Mouse (Mus musculus) heart, embryonic 16.5 days (tissue): ENCODE measurements at regions not wholly inside any gene's neighbourhood (a gene's known extent, or its start where the extent isn't known, plus 50 kb on each side); places are given as distances from the start of the nearest gene placed in this dataset.

Experiments
- ATAC-seq: fragments of 200-750 bp; cut with Nextera tagmentation; replicated peaks from 2 replicates; pipeline ENCODE4 v1.8.0; 2017; ENCODE audit warnings: moderate number of reproducible peaks; ENCODE audit not compliant: insufficient read depth, low FRiP score; ENCODE audit errors: extremely low read depth
- H3K27ac ChIP-seq: fragments of 300-500 bp; sonication (generic); 2 replicates; pipeline ENCODE4 v1.5.1; 2014; ENCODE audit warnings: mild to moderate bottlenecking, low read length, control low read depth, moderate library complexity
- H3K27me3 ChIP-seq: fragments of 300-500 bp; sonication (generic); 2 replicates; pipeline ENCODE4 v1.6.1; 2014; ENCODE audit warnings: low read length, mixed read lengths; ENCODE audit not compliant: control insufficient read depth, insufficient read depth
- H3K36me3 ChIP-seq: fragments of 300-500 bp; sonication (generic); 2 replicates; pipeline ENCODE4 v1.6.1; 2014; ENCODE audit not compliant: control insufficient read depth, insufficient read depth
- H3K4me1 ChIP-seq: fragments of 300-500 bp; sonication (generic); 2 replicates; pipeline ENCODE4 v1.6.1; 2014; ENCODE audit warnings: low read length, mixed read lengths; ENCODE audit not compliant: control insufficient read depth, insufficient read depth
- H3K4me2 ChIP-seq: fragments of 300-500 bp; sonication (generic); 2 replicates; pipeline ENCODE4 v1.6.1; 2014; ENCODE audit warnings: low read depth, mild to moderate bottlenecking, control low read depth, low read length
- H3K4me3 ChIP-seq: fragments of 300-500 bp; sonication (generic); 2 replicates; pipeline ENCODE4 v1.5.1; 2014; ENCODE audit warnings: mild to moderate bottlenecking, control low read depth, low read length
- H3K9ac ChIP-seq: fragments of 300-500 bp; sonication (generic); 2 replicates; pipeline ENCODE4 v1.6.1; 2014; ENCODE audit warnings: low read length, control low read depth
- H3K9me3 ChIP-seq: fragments of 300-500 bp; sonication (generic); replicated peaks from 2 replicates; pipeline ENCODE4 v1.6.1; 2016; ENCODE audit warnings: low read length; ENCODE audit not compliant: control insufficient read depth
- WGBS: fragments of 180-500 bp; shearing (Covaris S2); extraction: QIAGEN DNeasy Blood & Tissue Kit; methylation state at CpG from one replicate; pipeline ENCODE4 v1.1.7; 2014; 5-methylcytosine and 5-hydroxymethylcytosine counted together

- no peaks in the 10 kb centered on the region for H3K27me3 ChIP-seq
- ATAC-seq: no peak
- WGBS: 88% methylated on average over 2 of the region's 2 CpGs
- H3K9me3 ChIP-seq: no peaks in the 10 kb centered on the region
- H3K9ac ChIP-seq: no peak overlapping the region
- H3K27ac ChIP-seq: no peak overlapping the region
- peaks cover 19% of the 10 kb centered on the region for H3K4me1 ChIP-seq
- H3K36me3 ChIP-seq: no peaks in the 10 kb centered on the region
- H3K4me2 ChIP-seq: no peak overlapping the region
- no peak overlapping the region for H3K4me3 ChIP-seq
Observed at GRCm38 (mm10) chr6:54754810-54755209, 61.9 kb upstream of the Znrf2 start.

GRCm38 (mm10) chr6:54757511-54757911, 59.2 kb upstream of the Znrf2 start:
- H3K9me3 ChIP-seq: no peaks in the 10 kb centered on the region
- H3K4me2 ChIP-seq: no peak overlapping the region
- no peak for ATAC-seq
- no peaks in the 10 kb centered on the region for H3K36me3 ChIP-seq
- no peak overlapping the region for H3K27ac ChIP-seq
- H3K9ac ChIP-seq: no peak overlapping the region
- 72% methylated on average over 5 of the region's 5 CpGs for WGBS
- H3K4me3 ChIP-seq: no peak overlapping the region
- peaks cover 20% of the 10 kb centered on the region for H3K4me1 ChIP-seq
- H3K27me3 ChIP-seq: no peaks in the 10 kb centered on the region

GRCm38 (mm10) chr6:54758112-54758511, 58.6 kb upstream of the Znrf2 start:
- H3K9ac ChIP-seq: no peak overlapping the region
- H3K4me2 ChIP-seq: no peak overlapping the region; the same call in 1 of the 2 replicates
- no peak overlapping the region for H3K4me3 ChIP-seq
- peaks cover 20% of the 10 kb centered on the region for H3K4me1 ChIP-seq
- H3K9me3 ChIP-seq: no peaks in the 10 kb centered on the region
- H3K27ac ChIP-seq: no peak overlapping the region
- H3K27me3 ChIP-seq: no peaks in the 10 kb centered on the region
- no peak for ATAC-seq
- H3K36me3 ChIP-seq: no peaks in the 10 kb centered on the region
- 8% methylated on average over 2 of the region's 2 CpGs for WGBS

DNA sequence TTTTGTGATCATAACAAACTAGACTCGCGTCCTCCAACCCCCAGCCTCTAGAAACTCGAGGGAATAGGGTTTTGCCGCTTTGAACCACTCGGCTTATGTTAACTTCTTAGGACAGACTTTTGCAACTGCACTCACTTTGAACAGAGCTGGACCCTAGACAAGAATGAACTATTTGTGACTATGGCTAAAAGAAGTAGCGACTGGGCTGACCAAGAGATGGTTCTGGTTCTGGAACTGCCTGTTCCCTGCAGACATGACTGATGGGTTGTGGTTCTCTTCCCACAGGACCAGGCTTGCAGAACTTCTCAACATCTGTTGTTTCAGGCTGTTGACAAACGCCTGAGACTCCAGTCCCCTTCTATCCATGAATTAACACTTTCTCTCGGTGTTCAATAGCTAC, 57.5 kb upstream of the Znrf2 start:
- 59% methylated on average over 8 of the region's 8 CpGs for WGBS
- Histone ChIP-seq H3K36me3 (no peaks in the 10 kb centered on the region), H3K9me3 (no peaks in the 10 kb centered on the region), H3K27ac (no peak overlapping the region), H3K27me3 (no peaks in the 10 kb centered on the region), H3K4me3 (no peak overlapping the region), H3K4me2 (no peak overlapping the region), H3K9ac (0 out of 2 replicates have a peak overlapping the region, but pooled peaks have one; percentile 4), H3K4me1 (peaks cover 20% of the 10 kb centered on the region)
- ATAC-seq: no peak

DNA sequence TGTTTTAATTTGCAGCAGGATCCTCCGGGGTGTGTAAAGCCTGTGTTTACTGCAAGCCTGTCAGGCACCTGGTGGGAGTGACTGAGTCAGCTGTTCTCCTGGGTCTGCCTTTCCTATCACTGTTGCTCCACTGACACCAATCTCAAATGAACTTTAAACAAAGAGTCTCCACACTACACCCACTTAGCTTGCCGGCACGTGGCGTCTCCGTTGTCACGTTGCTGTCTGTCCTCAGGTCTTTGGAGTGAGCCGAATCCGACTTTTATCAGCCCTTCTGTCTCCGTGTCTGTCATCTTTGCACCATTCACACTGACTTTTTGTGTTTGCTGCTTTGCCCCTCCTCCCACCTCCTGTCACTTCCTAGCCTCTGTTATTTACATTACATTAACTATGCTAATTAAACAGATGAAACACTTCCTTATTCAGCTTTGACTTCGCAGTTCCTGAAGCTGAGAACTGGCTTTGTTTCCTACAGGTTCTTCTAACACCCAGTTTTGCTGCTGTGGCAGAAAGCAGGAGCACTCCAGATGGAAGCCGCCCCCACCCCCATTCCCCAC, 56.7 kb upstream of the Znrf2 start:
- Histone ChIP-seq H3K4me3 (peak overlapping the region; percentile 11), H3K9ac (no peak overlapping the region), H3K27me3 (no peaks in the 10 kb centered on the region), H3K4me2 (peak overlapping the region; percentile 56), H3K36me3 (no peaks in the 10 kb centered on the region), H3K9me3 (no peaks in the 10 kb centered on the region), H3K4me1 (peaks cover 20% of the 10 kb centered on the region), H3K27ac (no peak overlapping the region)
- ATAC-seq: peak; percentile 45; the same call in 1 of the 2 replicates
- WGBS: 3% methylated on average over 11 of the region's 11 CpGs

DNA sequence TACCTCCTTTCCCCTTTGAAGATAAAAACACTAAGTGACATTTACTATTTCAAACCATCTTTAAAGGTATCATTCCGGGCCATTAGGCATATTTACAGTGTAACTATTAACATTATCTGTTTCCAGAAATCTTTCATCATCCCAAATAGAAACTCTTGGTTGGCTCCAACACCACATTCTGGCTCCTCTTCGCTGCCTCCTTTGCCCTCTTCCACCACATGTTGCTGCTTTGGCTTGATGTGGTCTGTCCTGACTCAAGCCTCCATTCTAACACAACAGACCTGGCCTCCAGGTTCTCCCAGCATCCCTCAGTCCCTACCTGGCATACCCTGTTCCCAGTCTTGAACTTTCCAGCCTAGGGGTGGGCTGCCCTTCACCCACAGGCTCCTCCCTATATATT, 56.2 kb upstream of the Znrf2 start:
- Histone ChIP-seq H3K4me1 (peaks cover 20% of the 10 kb centered on the region), H3K27me3 (no peaks in the 10 kb centered on the region), H3K4me3 (no peak overlapping the region), H3K36me3 (no peaks in the 10 kb centered on the region), H3K9me3 (no peaks in the 10 kb centered on the region), H3K4me2 (no peak overlapping the region; the same call in 1 of the 2 replicates), H3K27ac (no peak overlapping the region), H3K9ac (no peak overlapping the region)
- no peak for ATAC-seq
- 44% methylated on average over 2 of the region's 2 CpGs for WGBS

- ATAC-seq: no peak
- Histone ChIP-seq H3K36me3 (no peaks in the 10 kb centered on the region), H3K4me1 (peaks cover 20% of the 10 kb centered on the region), H3K4me2 (no peak overlapping the region), H3K4me3 (no peak overlapping the region), H3K9me3 (no peaks in the 10 kb centered on the region), H3K9ac (no peak overlapping the region), H3K27me3 (no peaks in the 10 kb centered on the region), H3K27ac (no peak overlapping the region)
- WGBS: 51% methylated on average over 5 of the region's 5 CpGs
Observed at GRCm38 (mm10) chr6:54762021-54762420, 54.7 kb upstream of the Znrf2 start.

- H3K9ac ChIP-seq: no peak overlapping the region
- H3K9me3 ChIP-seq: no peaks in the 10 kb centered on the region
- H3K36me3 ChIP-seq: no peaks in the 10 kb centered on the region
- H3K4me1 ChIP-seq: peaks cover 20% of the 10 kb centered on the region
- H3K27ac ChIP-seq: no peak overlapping the region
- ATAC-seq: no peak; the same call in 1 of the 2 replicates
- H3K4me3 ChIP-seq: no peak overlapping the region
- 29% methylated on average over 5 of the region's 5 CpGs for WGBS
- H3K27me3 ChIP-seq: no peaks in the 10 kb centered on the region
- no peak overlapping the region for H3K4me2 ChIP-seq
Observed at GRCm38 (mm10) chr6:54762499-54762898, 54.2 kb upstream of the Znrf2 start.

- 88% methylated on average over 4 of the region's 4 CpGs for WGBS
Observed at GRCm38 (mm10) chr6:54763669-54764068, 53.0 kb upstream of the Znrf2 start.

More at GRCm38 (mm10) chr6:54763669-54764068, 53.0 kb upstream of the Znrf2 start:
- ATAC-seq: no peak
- peaks cover 11% of the 10 kb centered on the region for H3K4me1 ChIP-seq
- H3K27ac ChIP-seq: no peak overlapping the region
- H3K4me3 ChIP-seq: no peak overlapping the region
- no peaks in the 10 kb centered on the region for H3K9me3 ChIP-seq
- no peak overlapping the region for H3K9ac ChIP-seq
- no peak overlapping the region for H3K4me2 ChIP-seq
- no peaks in the 10 kb centered on the region for H3K36me3 ChIP-seq
- no peaks in the 10 kb centered on the region for H3K27me3 ChIP-seq
